Mouse (Mus musculus): ENCODE measurements at regions not wholly inside any gene's neighbourhood (a gene's known extent, or its start where the extent isn't known, plus 50 kb on each side); places are given as distances from the start of the nearest gene placed in this dataset.

DNA sequence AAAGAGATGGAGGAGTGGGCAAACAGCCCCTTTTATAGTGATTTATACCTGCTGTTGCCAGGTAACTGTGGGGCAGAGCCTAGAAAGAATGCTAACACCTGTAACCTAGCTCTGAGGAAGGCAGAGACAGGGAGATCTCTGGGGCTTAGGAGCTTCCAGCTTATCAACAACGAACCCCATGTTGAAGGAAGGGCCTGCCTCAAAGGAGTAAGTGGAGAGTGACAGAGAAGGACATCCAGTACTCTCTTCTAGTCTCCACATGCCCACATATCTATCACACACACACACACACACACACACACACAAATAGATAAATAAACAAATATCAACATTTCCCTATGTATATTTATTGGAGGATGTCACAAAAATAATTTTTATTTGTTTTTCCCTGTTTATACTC lies 654.6 kb downstream of the Zfp706 start:
- Histone ChIP-seq H3K4me1 (ENCODE audit: control insufficient read depth, insufficient read depth, low read length) (peaks cover 21% of the 10 kb centered on the region), H3K27ac (ENCODE audit: insufficient read depth, low read depth, low read length) (no peak overlapping the region), H3K4me3 (ENCODE audit: insufficient read depth, low read length) (no peak overlapping the region)
- TF ChIP-seq CTCF (IDR thresholded peaks at IDR 0.05; ENCODE audit: low read depth, low read length) (no peak), POLR2A (IDR thresholded peaks at IDR 0.05; ENCODE audit: borderline replicate concordance, low read depth, low read length) (no peak)

DNA sequence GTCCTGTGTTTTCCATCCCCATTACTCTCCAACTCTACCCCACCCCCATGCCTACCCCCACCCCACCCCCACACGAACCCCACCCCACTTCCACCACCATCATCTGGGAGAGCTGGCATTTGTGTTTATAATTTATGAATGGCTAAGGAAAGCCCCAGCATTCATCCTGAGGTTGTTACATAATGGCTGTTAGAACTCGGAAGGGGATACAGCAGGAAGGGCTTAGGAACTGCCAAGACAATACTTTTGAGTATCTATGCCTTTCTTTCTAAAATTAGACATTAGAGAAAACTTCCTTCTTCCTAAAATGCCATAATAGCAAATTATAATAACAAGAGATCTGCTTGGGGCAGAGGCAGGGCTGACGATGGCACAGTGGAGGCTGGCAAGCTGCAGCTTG lies 655.9 kb downstream of the Zfp706 start:
- Histone ChIP-seq H3K4me1 (ENCODE audit: control insufficient read depth, insufficient read depth, low read length) (peaks cover 21% of the 10 kb centered on the region), H3K27ac (ENCODE audit: insufficient read depth, low read depth, low read length) (peak overlapping the region; percentile 56), H3K4me3 (ENCODE audit: insufficient read depth, low read length) (no peak overlapping the region)
- TF ChIP-seq POLR2A (IDR thresholded peaks at IDR 0.05; ENCODE audit: borderline replicate concordance, low read depth, low read length) (no peak), CTCF (IDR thresholded peaks at IDR 0.05; ENCODE audit: low read depth, low read length) (no peak)

DNA sequence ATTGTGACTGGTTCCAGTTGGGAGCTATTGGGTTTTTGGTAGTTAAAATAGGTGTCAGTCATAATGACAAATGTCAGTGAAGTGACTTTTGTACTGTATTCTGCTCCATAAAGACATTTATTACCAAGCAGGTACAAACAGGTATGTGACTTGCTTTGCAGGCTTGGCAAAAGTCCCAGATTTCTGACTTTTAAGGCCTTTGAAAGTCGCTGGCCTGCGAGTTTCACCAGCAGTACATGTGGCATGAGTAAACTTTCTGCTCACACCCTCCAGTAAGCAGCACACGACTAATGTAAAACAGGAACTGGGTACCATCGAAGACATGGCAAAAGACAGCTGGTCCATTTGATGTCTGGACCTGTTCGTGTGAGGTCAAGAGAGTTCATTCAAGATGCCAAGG lies 659.2 kb downstream of the Zfp706 start:
- Histone ChIP-seq H3K27ac (ENCODE audit: insufficient read depth, low read depth, low read length) (no peak overlapping the region), H3K4me1 (ENCODE audit: control insufficient read depth, insufficient read depth, low read length) (peaks cover 19% of the 10 kb centered on the region), H3K4me3 (ENCODE audit: insufficient read depth, low read length) (no peak overlapping the region)
- TF ChIP-seq POLR2A (IDR thresholded peaks at IDR 0.05; ENCODE audit: borderline replicate concordance, low read depth, low read length) (no peak), CTCF (IDR thresholded peaks at IDR 0.05; ENCODE audit: low read depth, low read length) (no peak)

DNA sequence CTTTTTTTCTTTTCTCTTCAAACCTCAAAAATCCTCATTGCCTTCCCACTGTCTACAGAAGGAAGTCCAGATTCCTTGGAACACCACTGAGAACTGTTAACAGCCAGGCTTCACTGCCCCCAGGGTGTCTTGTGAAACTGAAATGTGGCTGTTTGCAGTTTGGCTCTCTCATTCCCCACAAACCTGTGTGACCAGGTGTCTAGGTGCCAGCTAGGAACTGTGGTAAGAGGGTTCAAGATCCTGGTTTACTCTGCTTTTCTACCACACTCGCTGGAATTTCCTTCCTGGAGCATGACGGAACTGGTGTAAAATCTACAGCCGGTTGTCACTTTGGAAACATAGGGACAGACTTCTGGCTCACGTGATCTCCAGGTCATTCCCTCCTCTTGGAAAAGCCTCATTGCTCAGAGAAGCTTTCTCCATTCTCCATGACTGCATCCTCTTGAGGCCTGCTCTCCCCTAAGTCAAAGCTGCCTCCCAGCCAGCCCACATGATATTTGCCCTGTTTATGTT lies 660.2 kb downstream of the Zfp706 start:
- Histone ChIP-seq H3K4me1 (ENCODE audit: control insufficient read depth, insufficient read depth, low read length) (peaks cover 15% of the 10 kb centered on the region), H3K4me3 (ENCODE audit: insufficient read depth, low read length) (no peak overlapping the region), H3K27ac (ENCODE audit: insufficient read depth, low read depth, low read length) (no peak overlapping the region)
- TF ChIP-seq CTCF (IDR thresholded peaks at IDR 0.05; ENCODE audit: low read depth, low read length) (no peak), POLR2A (IDR thresholded peaks at IDR 0.05; ENCODE audit: borderline replicate concordance, low read depth, low read length) (no peak)

DNA sequence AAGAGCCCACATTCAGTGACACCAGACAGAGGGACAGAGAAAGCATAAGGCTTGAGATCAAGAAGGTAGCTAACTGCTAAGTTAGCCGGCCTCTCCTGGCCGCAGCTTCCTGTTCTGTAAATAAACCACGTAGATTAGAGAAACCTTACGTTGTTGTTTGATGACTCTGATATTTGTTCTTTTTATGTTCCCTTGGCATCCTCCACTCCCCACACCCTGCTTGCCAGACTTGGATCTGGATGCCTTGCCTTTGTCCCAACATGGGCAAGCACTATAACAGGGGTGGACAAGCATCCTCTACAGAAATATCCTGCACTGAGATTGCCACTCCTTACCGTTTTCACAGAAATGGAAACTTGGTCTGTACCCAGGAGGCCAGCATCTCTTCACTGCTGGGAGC lies 661.4 kb downstream of the Zfp706 start:
- Histone ChIP-seq H3K4me3 (ENCODE audit: insufficient read depth, low read length) (no peak overlapping the region), H3K27ac (ENCODE audit: insufficient read depth, low read depth, low read length) (no peak overlapping the region), H3K4me1 (ENCODE audit: control insufficient read depth, insufficient read depth, low read length) (peaks cover 8% of the 10 kb centered on the region)
- TF ChIP-seq CTCF (IDR thresholded peaks at IDR 0.05; ENCODE audit: low read depth, low read length), result no peak
- no peak for TF ChIP-seq POLR2A (IDR thresholded peaks at IDR 0.05; ENCODE audit: borderline replicate concordance, low read depth, low read length)

DNA sequence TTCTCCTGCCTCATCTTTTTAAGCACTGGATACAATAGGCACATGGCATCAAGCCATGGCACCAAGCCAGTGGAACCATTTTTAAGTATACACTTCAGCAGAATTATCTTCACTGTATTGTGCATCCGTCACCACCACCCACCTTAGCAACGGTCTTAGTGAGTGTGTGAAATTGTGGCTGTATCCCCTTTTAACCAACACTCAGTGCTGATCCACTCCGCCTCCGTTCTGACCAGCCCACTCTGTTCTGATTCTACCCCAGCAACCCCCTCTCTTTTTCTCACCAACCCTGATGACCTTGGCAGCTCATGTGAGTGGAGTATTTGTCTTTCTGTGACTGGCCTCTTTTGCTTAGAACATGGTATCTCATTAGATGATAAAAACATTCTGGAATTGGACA lies 662.2 kb downstream of the Zfp706 start:
- no peak overlapping the region for H3K4me3 ChIP-seq (ENCODE audit: insufficient read depth, low read length)
- no peak overlapping the region for H3K27ac ChIP-seq (ENCODE audit: insufficient read depth, low read depth, low read length)
- no peak for TF ChIP-seq POLR2A (IDR thresholded peaks at IDR 0.05; ENCODE audit: borderline replicate concordance, low read depth, low read length)
- TF ChIP-seq CTCF (IDR thresholded peaks at IDR 0.05; ENCODE audit: low read depth, low read length), result no peak
- peaks cover under 1% of the 10 kb centered on the region for H3K4me1 ChIP-seq (ENCODE audit: control insufficient read depth, insufficient read depth, low read length)

DNA sequence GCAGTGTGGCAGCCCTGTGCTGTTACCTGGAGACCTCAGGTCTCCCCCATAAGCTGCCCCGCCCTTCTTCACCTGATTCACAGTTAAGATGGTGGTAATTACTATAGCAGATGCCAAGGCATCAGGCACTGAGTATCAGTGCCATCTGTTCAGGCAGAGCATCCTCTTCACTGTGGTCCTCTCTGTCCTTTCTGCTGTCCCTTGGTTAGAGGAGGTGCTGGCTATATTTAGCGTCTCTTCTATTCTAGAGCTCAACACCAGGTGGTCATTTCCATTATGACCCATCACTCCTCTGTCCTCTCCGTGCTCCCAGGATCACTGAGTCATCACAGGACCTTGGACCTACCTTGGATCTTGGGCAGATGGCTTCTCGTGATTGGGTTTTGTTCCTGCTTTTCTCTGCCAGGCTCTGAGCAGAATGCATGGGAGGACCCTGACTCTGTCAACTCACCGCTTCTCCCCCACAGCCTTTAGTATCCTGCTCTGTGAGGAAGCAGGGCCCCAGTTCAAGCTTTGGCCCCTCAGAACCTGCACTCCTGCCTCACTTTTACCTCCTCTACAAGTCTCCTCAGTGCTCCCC lies 667.5 kb downstream of the Zfp706 start:
- H3K4me1 ChIP-seq (ENCODE audit: control insufficient read depth, insufficient read depth, low read length), result peaks cover 19% of the 10 kb centered on the region
- no peak for TF ChIP-seq CTCF (IDR thresholded peaks at IDR 0.05; ENCODE audit: low read depth, low read length)
- no peak for TF ChIP-seq POLR2A (IDR thresholded peaks at IDR 0.05; ENCODE audit: borderline replicate concordance, low read depth, low read length)
- no peak overlapping the region for H3K4me3 ChIP-seq (ENCODE audit: insufficient read depth, low read length)
- H3K27ac ChIP-seq (ENCODE audit: insufficient read depth, low read depth, low read length), result no peak overlapping the region

DNA sequence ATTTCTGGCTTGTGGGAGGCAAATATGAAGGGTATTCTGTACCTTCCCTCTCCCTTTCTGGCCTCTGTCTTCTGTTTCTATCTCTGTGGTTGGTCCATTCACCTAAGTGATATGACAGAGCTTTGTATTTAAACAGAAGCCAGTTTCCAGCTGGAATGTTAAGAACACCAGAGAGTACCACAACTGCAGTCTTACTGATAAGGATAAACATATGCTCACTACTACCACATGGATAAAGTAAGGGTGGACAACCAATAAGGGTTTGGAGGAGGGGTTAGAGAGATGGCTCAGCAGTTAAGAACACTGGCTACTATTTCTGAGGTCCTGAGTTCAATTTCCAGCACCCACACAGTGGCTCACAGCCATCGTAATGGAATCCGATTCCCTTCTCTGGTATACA lies 668.8 kb downstream of the Zfp706 start:
- TF ChIP-seq CTCF (IDR thresholded peaks at IDR 0.05; ENCODE audit: low read depth, low read length) (no peak), POLR2A (IDR thresholded peaks at IDR 0.05; ENCODE audit: borderline replicate concordance, low read depth, low read length) (no peak)
- Histone ChIP-seq H3K27ac (ENCODE audit: insufficient read depth, low read depth, low read length) (no peak overlapping the region), H3K4me3 (ENCODE audit: insufficient read depth, low read length) (no peak overlapping the region), H3K4me1 (ENCODE audit: control insufficient read depth, insufficient read depth, low read length) (peaks cover 26% of the 10 kb centered on the region)

DNA sequence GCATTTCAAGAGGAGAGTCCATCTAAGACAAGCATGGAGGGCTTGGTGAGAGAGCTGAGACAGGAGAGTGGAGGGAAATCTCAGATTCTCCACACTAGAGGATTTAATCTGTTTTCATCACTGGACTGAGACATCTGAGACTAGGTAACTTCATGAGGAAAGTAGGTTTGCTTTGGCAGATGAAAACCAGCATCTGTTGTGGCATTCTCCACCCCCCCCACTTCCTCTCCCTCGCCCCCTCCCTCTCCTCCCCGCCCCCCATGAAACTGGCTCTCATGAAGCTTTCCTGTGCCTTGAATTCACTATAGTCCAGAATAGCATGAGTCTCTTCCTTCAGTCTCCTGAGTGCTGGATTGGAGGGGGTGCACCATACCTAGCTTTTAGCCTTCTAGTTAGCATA lies 670.7 kb downstream of the Zfp706 start:
- H3K4me3 ChIP-seq (ENCODE audit: insufficient read depth, low read length), result no peak overlapping the region
- peaks cover 43% of the 10 kb centered on the region for H3K4me1 ChIP-seq (ENCODE audit: control insufficient read depth, insufficient read depth, low read length)
- no peak overlapping the region for H3K27ac ChIP-seq (ENCODE audit: insufficient read depth, low read depth, low read length)
- no peak for TF ChIP-seq CTCF (IDR thresholded peaks at IDR 0.05; ENCODE audit: low read depth, low read length)

DNA sequence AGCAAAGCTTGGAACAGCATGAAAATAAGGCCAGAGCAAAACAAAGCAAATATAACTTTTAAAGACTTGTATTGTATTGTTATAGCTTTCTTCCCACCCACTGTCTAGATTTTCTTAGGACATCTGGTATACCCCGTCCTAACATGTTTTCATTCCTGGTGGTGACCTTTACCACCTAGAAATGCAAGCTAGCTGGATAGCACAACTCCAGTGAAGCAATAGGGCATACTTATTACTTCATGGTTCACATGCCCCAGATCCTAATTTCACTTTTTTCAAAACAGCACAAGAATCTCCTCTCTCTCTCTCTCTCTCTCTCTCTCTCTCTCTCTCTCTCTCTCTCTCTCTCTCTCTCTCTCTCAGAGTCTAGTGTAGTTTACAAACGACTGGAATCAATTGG lies 672.5 kb downstream of the Zfp706 start:
- H3K4me1 ChIP-seq (ENCODE audit: control insufficient read depth, insufficient read depth, low read length), result peaks cover 48% of the 10 kb centered on the region
- no peak overlapping the region for H3K4me3 ChIP-seq (ENCODE audit: insufficient read depth, low read length)
- TF ChIP-seq POLR2A (IDR thresholded peaks at IDR 0.05; ENCODE audit: borderline replicate concordance, low read depth, low read length) (no peak), CTCF (IDR thresholded peaks at IDR 0.05; ENCODE audit: low read depth, low read length) (no peak)
- peak overlapping the region; percentile 90 for H3K27ac ChIP-seq (ENCODE audit: insufficient read depth, low read depth, low read length)
